Mouse (Mus musculus) ovary, adult 18-20 months (tissue): Measurements from ENCODE around the gene Prkce.

Source experiments
- DNase-seq: peaks from one replicate; pipeline ENCODE4 v3.0.0; 2022; ENCODE audit warnings: low spot score, mixed read lengths

Gene Prkce

GRCm38 (mm10) chr17:86415989-86416388 is 248.4 kb downstream of the Prkce start:
- no peak for DNase-seq

GRCm38 (mm10) chr17:86418334-86418733 is 250.7 kb downstream of the Prkce start:
- DNase-seq, result no peak

- DNase-seq, result no peak
Observed at GRCm38 (mm10) chr17:86419199-86419598, 251.6 kb downstream of the Prkce start.

GRCm38 (mm10) chr17:86420646-86421338 is 253.2 kb downstream of the Prkce start:
- DNase-seq, result no peak

- no peak for DNase-seq
Observed at GRCm38 (mm10) chr17:86422023-86422422, 254.4 kb downstream of the Prkce start.

GRCm38 (mm10) chr17:86429877-86430276 is 262.3 kb downstream of the Prkce start:
- no peak for DNase-seq

GRCm38 (mm10) chr17:86433117-86433516 is 265.5 kb downstream of the Prkce start:
- no peak for DNase-seq

- DNase-seq, result no peak
Observed at GRCm38 (mm10) chr17:86433813-86434212, 266.2 kb downstream of the Prkce start.

- no peak for DNase-seq
Observed at GRCm38 (mm10) chr17:86434781-86435180, 267.2 kb downstream of the Prkce start.

GRCm38 (mm10) chr17:86435570-86435969 is 268.0 kb downstream of the Prkce start:
- DNase-seq, result no peak

- DNase-seq, result no peak
Observed at GRCm38 (mm10) chr17:86435984-86436383, 268.4 kb downstream of the Prkce start.

- no peak for DNase-seq
Observed at GRCm38 (mm10) chr17:86436583-86437370, 269.2 kb downstream of the Prkce start.

- no peak for DNase-seq
Observed at GRCm38 (mm10) chr17:86437516-86438277, 270.1 kb downstream of the Prkce start.

GRCm38 (mm10) chr17:86438278-86438661 is 270.7 kb downstream of the Prkce start:
- no peak for DNase-seq

GRCm38 (mm10) chr17:86438763-86439162 is 271.2 kb downstream of the Prkce start:
- no peak for DNase-seq

- DNase-seq, result no peak
Observed at GRCm38 (mm10) chr17:86441098-86441497, 273.5 kb downstream of the Prkce start.

- DNase-seq, result peak; percentile 59
Observed at GRCm38 (mm10) chr17:86443886-86444285, 276.3 kb downstream of the Prkce start.

GRCm38 (mm10) chr17:86444578-86445419 is 277.2 kb downstream of the Prkce start:
- peak; percentile 90 for DNase-seq

- DNase-seq, result no peak
Observed at GRCm38 (mm10) chr17:86445420-86445720, 277.8 kb downstream of the Prkce start.

- DNase-seq, result no peak
Observed at GRCm38 (mm10) chr17:86445900-86446299, 278.3 kb downstream of the Prkce start.

- DNase-seq, result no peak
Observed at GRCm38 (mm10) chr17:86447101-86447598, 279.6 kb downstream of the Prkce start.

- DNase-seq, result no peak
Observed at GRCm38 (mm10) chr17:86452934-86453333, 285.3 kb downstream of the Prkce start.
